Mouse (Mus musculus): ENCODE results near the gene Exoc8. TPM values are rescaled to one million over a fixed set of nuclear protein-coding genes. Genes with fewer than 3 reads are reported as not detected.

The Exoc8 gene
- polyA plus RNA-seq, 1 experiment from 2014 or later = 15.5 TPM

GRCm38 (mm10) chr8:124863729-124864128, 33.8 kb downstream of the Exoc8 start:
- peak overlapping the region; percentile 91 for H3K4me3 ChIP-seq
- H3K36me3 ChIP-seq = peaks cover 20% of the 10 kb centered on the region
- H3K27ac ChIP-seq (replicated peaks) = peak overlapping the region; percentile 86; the same call in 1 of the 2 replicates
- WGBS = 22% methylated on average over 8 of the region's 8 CpGs
- no peak for ATAC-seq (replicated peaks)
- H3K4me2 ChIP-seq (replicated peaks) = peak overlapping the region; percentile 81
- H3K4me1 ChIP-seq = peaks cover 21% of the 10 kb centered on the region
- no peaks in the 10 kb centered on the region for H3K27me3 ChIP-seq
- no peaks in the 10 kb centered on the region for H3K9me3 ChIP-seq
- H3K9ac ChIP-seq (replicated peaks) = peak overlapping the region; percentile 93

GRCm38 (mm10) chr8:124863163-124863677, 34.3 kb downstream of the Exoc8 start:
- Histone ChIP-seq H3K27ac (replicated peaks) (peak overlapping the region; percentile 86), H3K9ac (replicated peaks) (peak overlapping the region; percentile 93), H3K4me1 (peaks cover 21% of the 10 kb centered on the region), H3K4me2 (replicated peaks) (peak overlapping the region; percentile 81), H3K27me3 (no peaks in the 10 kb centered on the region), H3K9me3 (no peaks in the 10 kb centered on the region), H3K36me3 (peaks cover 24% of the 10 kb centered on the region), H3K4me3 (peak overlapping the region; percentile 91)
- ATAC-seq (replicated peaks) = peak; percentile 88
- under 1% methylated on average over 33 of the region's 33 CpGs for WGBS

- peak within 1 kb of the TSS; percentile 81 for H3K4me2 ChIP-seq (replicated peaks)
- peak within 1 kb of the TSS; percentile 86 for H3K27ac ChIP-seq (replicated peaks)
- peak within 1 kb of the TSS; percentile 93 for H3K9ac ChIP-seq (replicated peaks)
- no peaks in the 10 kb centered on the region for H3K9me3 ChIP-seq
- peak within 1 kb of the TSS; percentile 91 for H3K4me3 ChIP-seq
- H3K27me3 ChIP-seq = no peaks in the 10 kb centered on the region
- peaks cover 29% of the 10 kb centered on the region for H3K36me3 ChIP-seq
- peaks cover 21% of the 10 kb centered on the region for H3K4me1 ChIP-seq
- WGBS = 1% methylated on average over 55 of the region's 55 CpGs
- ATAC-seq (replicated peaks) = peak; percentile 99
Observed at GRCm38 (mm10) chr8:124862321-124863162, 35.0 kb downstream of the Exoc8 start, which contains the start of the genes Gnpat and 2810004N23Rik. Gnpat (plus strand) TSS chr8:124863033. 2810004N23Rik (minus strand) TSS chr8:124863120.

GRCm38 (mm10) chr8:124860188-124860587, 37.3 kb downstream of the Exoc8 start:
- peaks cover 21% of the 10 kb centered on the region for H3K4me1 ChIP-seq
- no peaks in the 10 kb centered on the region for H3K27me3 ChIP-seq
- no peak overlapping the region for H3K27ac ChIP-seq (replicated peaks)
- 92% methylated on average over 3 of the region's 3 CpGs for WGBS
- no peak overlapping the region for H3K4me3 ChIP-seq
- no peak overlapping the region for H3K4me2 ChIP-seq (replicated peaks)
- ATAC-seq (replicated peaks) = no peak
- peaks cover 51% of the 10 kb centered on the region for H3K36me3 ChIP-seq
- H3K9ac ChIP-seq (replicated peaks) = no peak overlapping the region
- no peaks in the 10 kb centered on the region for H3K9me3 ChIP-seq

- no peak for ATAC-seq (replicated peaks)
Observed at GRCm38 (mm10) chr8:124859466-124859865, 38.0 kb downstream of the Exoc8 start.

GRCm38 (mm10) chr8:124853511-124853910, 44.0 kb downstream of the Exoc8 start:
- H3K4me1 ChIP-seq = no peaks in the 10 kb centered on the region
- 100% methylated on average over 1 of the region's 1 CpGs for WGBS
- peaks cover 60% of the 10 kb centered on the region for H3K36me3 ChIP-seq
- no peaks in the 10 kb centered on the region for H3K27me3 ChIP-seq
- no peak overlapping the region for H3K27ac ChIP-seq (replicated peaks)
- no peak overlapping the region for H3K4me3 ChIP-seq
- no peak for ATAC-seq (replicated peaks)
- H3K9me3 ChIP-seq = peaks cover 13% of the 10 kb centered on the region
- H3K4me2 ChIP-seq (replicated peaks) = no peak overlapping the region
- no peak overlapping the region for H3K9ac ChIP-seq (replicated peaks)

More at GRCm38 (mm10) chr8:124859466-124859865, 38.0 kb downstream of the Exoc8 start:
- peaks cover 20% of the 10 kb centered on the region for H3K4me1 ChIP-seq
- no peaks in the 10 kb centered on the region; the same call in 1 of the 2 replicates for H3K9me3 ChIP-seq
- no peak overlapping the region for H3K9ac ChIP-seq (replicated peaks)
- H3K4me3 ChIP-seq = no peak overlapping the region
- no peaks in the 10 kb centered on the region for H3K27me3 ChIP-seq
- H3K36me3 ChIP-seq = peaks cover 59% of the 10 kb centered on the region
- H3K27ac ChIP-seq (replicated peaks) = no peak overlapping the region
- H3K4me2 ChIP-seq (replicated peaks) = no peak overlapping the region

- no peaks in the 10 kb centered on the region for H3K27me3 ChIP-seq
- H3K36me3 ChIP-seq = peaks cover 11% of the 10 kb centered on the region
- H3K4me3 ChIP-seq = no peak overlapping the region
- no peaks in the 10 kb centered on the region for H3K4me1 ChIP-seq
- 92% methylated on average over 5 of the region's 5 CpGs for WGBS
- H3K4me2 ChIP-seq (replicated peaks) = no peak overlapping the region
- no peak overlapping the region for H3K9ac ChIP-seq (replicated peaks)
- no peak for ATAC-seq (replicated peaks)
- H3K27ac ChIP-seq (replicated peaks) = no peak overlapping the region
- H3K9me3 ChIP-seq = no peaks in the 10 kb centered on the region
Observed at GRCm38 (mm10) chr8:124845573-124845972, 51.9 kb downstream of the Exoc8 start.

GRCm38 (mm10) chr8:124845131-124845530, 52.4 kb downstream of the Exoc8 start:
- WGBS = 65% methylated on average over 3 of the region's 3 CpGs
- peaks cover 15% of the 10 kb centered on the region for H3K36me3 ChIP-seq
- H3K4me1 ChIP-seq = no peaks in the 10 kb centered on the region
- no peaks in the 10 kb centered on the region for H3K27me3 ChIP-seq
- no peak overlapping the region for H3K9ac ChIP-seq (replicated peaks)
- H3K4me2 ChIP-seq (replicated peaks) = no peak overlapping the region
- ATAC-seq (replicated peaks) = no peak
- H3K9me3 ChIP-seq = no peaks in the 10 kb centered on the region
- no peak overlapping the region for H3K27ac ChIP-seq (replicated peaks)
- H3K4me3 ChIP-seq = no peak overlapping the region

Other genes with a start within 250 kb of the Exoc8 start
- gene 2310022B05Rik, start 234.3 kb downstream of the Exoc8 start, polyA plus RNA-seq (2015; fragmentation: Nextera tagmentation; extraction: Ambion mirVana) = 27.6 and 28.5 TPM in 2 replicates
- gene Ttc13, start 175.7 kb downstream of the Exoc8 start, polyA plus RNA-seq (2015; fragmentation: Nextera tagmentation; extraction: Ambion mirVana) = 56.7 and 59.2 TPM in 2 replicates
- 32.0 and 32.1 TPM in 2 replicates for gene Arv1, start 175.6 kb downstream of the Exoc8 start, polyA plus RNA-seq (2015; fragmentation: Nextera tagmentation; extraction: Ambion mirVana)
- 0.18 and 0.46 TPM in 2 replicates for gene Fam89a, start 145.9 kb downstream of the Exoc8 start, polyA plus RNA-seq (2015; fragmentation: Nextera tagmentation; extraction: Ambion mirVana)
- gene Trim67, start 104.6 kb downstream of the Exoc8 start, polyA plus RNA-seq (2015; fragmentation: Nextera tagmentation; extraction: Ambion mirVana) = 23.9 and 26.0 TPM in 2 replicates
- gene Gnpat, start 34.7 kb downstream of the Exoc8 start, polyA plus RNA-seq (2015; fragmentation: Nextera tagmentation; extraction: Ambion mirVana) = 89.5 and 93.0 TPM in 2 replicates
- 34.0 and 40.5 TPM in 2 replicates for gene 2810004N23Rik, start 34.6 kb downstream of the Exoc8 start, polyA plus RNA-seq (2015; fragmentation: Nextera tagmentation; extraction: Ambion mirVana)
- gene Sprtn, start 181 bp upstream of the Exoc8 start, polyA plus RNA-seq (2015; fragmentation: Nextera tagmentation; extraction: Ambion mirVana) = 11.9 and 12.0 TPM in 2 replicates
- 20.0 and 20.9 TPM in 2 replicates for gene Egln1, start 51.6 kb upstream of the Exoc8 start, polyA plus RNA-seq (2015; fragmentation: Nextera tagmentation; extraction: Ambion mirVana)
- gene Tsnax, start 115.3 kb upstream of the Exoc8 start, polyA plus RNA-seq (2015; fragmentation: Nextera tagmentation; extraction: Ambion mirVana) = 148 and 159 TPM in 2 replicates
- gene Disc1, start 156.5 kb upstream of the Exoc8 start, polyA plus RNA-seq (2015; fragmentation: Nextera tagmentation; extraction: Ambion mirVana) = 1.2 TPM in 2 replicates

Data from forebrain, embryonic 15.5 days (tissue).